Mouse (Mus musculus) heart, postnatal 0 days (tissue): Measurements from ENCODE around the gene Tspear.

Source experiments
- CTCF ChIP-seq: IDR thresholded peaks from 2 replicates; pipeline ENCODE4 v1.5.1; 2016; ENCODE audit warnings: antibody characterized with exemption, control low read depth, low read depth
- EP300 ChIP-seq: IDR thresholded peaks from 2 replicates; pipeline ENCODE4 v1.6.1; 2016; ENCODE audit warnings: antibody characterized with exemption, low read depth

GRCm38 (mm10) chr10:77798921-77799508 is 112.6 kb downstream of the Tspear start, which contains the start of gene Gm19668:
- no peak for TF ChIP-seq CTCF
- no peak for TF ChIP-seq EP300
